Mouse (Mus musculus): ENCODE data around the gene Cracr2b. TPM values are rescaled to one million over a fixed set of nuclear protein-coding genes. Genes with fewer than 3 reads are reported as not detected.

Cracr2b gene
- polyA plus RNA-seq, 1 experiment from 2014 or later = 6.3 TPM

DNA sequence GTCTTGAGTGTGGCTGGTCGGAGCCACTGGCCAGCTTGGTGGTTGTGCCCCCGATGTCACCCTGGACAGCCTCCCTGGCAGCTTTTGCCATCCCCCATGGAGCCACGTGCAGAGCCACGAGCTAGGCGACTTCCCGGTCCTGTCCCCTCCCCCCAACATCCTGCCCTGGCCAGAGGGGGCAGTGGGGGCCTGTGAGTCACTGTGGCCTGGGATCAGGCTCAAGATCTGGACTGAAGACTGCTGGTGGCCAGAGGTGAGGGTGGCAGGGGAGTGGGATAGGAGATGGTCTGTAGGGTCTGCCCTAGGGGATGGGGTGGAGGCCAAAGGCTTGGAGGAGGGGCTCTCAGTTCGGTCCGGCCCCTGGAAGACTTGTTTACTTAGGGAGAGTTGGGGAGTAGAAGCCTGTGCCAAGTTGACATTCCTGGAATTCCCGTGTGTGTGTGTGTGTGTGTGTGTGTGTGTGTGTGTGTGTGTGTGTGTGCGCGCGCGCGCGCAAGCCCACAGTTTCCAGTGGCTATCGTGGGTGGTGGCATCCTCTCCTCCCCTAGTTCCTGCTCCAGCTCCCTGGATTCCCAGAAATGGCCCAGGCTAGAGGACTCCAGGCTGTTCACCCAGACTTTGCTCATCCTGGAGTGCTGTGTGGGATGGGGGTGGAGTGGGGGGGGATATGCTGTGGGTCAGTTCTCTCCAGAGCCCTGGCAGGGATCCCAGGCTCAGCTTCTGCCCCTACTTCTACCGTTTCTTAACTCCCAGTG is 15.5 kb downstream of the Cracr2b start:
- ATAC-seq = peak; percentile 67
- no peaks in the 10 kb centered on the region for H3K9me3 ChIP-seq (ENCODE audit: low read length)
- H3K27ac ChIP-seq (ENCODE audit: low read depth) = peak overlapping the region; percentile 96
- H3K4me1 ChIP-seq (ENCODE audit: insufficient read depth) = peaks cover 46% of the 10 kb centered on the region
- peaks cover 3% of the 10 kb centered on the region for H3K36me3 ChIP-seq (replicated peaks; ENCODE audit: insufficient read depth, low read length)
- peak overlapping the region; percentile 81 for H3K4me3 ChIP-seq (ENCODE audit: low read depth, low read length)
- H3K9ac ChIP-seq (replicated peaks) = peak overlapping the region; percentile 80
- peak; percentile 88 for DNase-seq
- no peak for TF ChIP-seq EP300 (IDR thresholded peaks at IDR 0.05; ENCODE audit: low read depth)
- TF ChIP-seq CTCF (IDR thresholded peaks at IDR 0.05; ENCODE audit: low read depth) = peak; percentile 49
- H3K27me3 ChIP-seq (ENCODE audit: insufficient read depth, low read length) = no peaks in the 10 kb centered on the region; the same call in 1 of the 2 replicates
- peak overlapping the region; percentile 92 for H3K4me2 ChIP-seq (ENCODE audit: low read depth, low read length)
- WGBS (ENCODE audit: insufficient replicate concordance) = 1% methylated on average over 16 of the region's 17 CpGs

DNA sequence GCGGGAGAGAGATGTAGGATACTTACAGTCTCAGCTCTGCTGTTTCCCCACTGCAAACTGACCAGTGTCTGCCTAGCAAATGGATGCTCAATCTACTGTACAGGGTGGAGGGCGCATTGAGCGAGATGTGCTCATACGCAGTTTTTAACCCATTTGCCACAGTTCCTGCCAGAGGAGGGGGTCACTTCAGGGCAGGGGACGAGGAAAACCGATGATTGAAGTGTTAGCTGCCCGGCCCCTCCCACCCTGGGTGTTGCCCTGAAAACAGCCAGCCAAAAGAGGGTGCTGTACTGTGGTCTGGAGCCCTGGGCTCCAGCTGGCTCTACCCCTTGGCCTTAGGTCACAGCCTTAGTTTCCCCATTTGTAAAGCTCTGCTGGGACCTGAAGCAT is 16.1 kb downstream of the Cracr2b start:
- TF ChIP-seq CTCF (IDR thresholded peaks at IDR 0.05; ENCODE audit: low read depth) (peak; percentile 44), EP300 (IDR thresholded peaks at IDR 0.05; ENCODE audit: low read depth) (no peak)
- ATAC-seq (peak; percentile 7), DNase-seq (peak; percentile 60)
- 5% methylated on average over 7 of the region's 7 CpGs for WGBS (ENCODE audit: insufficient replicate concordance)
- H3K4me3 ChIP-seq (ENCODE audit: low read depth, low read length) = peak overlapping the region; percentile 81
- H3K9ac ChIP-seq (replicated peaks) = peak overlapping the region; percentile 80
- peaks cover 5% of the 10 kb centered on the region for H3K27me3 ChIP-seq (ENCODE audit: insufficient read depth, low read length)
- no peaks in the 10 kb centered on the region; the same call in 1 of the 2 replicates for H3K36me3 ChIP-seq (replicated peaks; ENCODE audit: insufficient read depth, low read length)
- no peaks in the 10 kb centered on the region for H3K9me3 ChIP-seq (ENCODE audit: low read length)
- H3K4me1 ChIP-seq (ENCODE audit: insufficient read depth) = peaks cover 51% of the 10 kb centered on the region
- peak overlapping the region; percentile 92 for H3K4me2 ChIP-seq (ENCODE audit: low read depth, low read length)
- H3K27ac ChIP-seq (ENCODE audit: low read depth) = peak overlapping the region; percentile 96

DNA sequence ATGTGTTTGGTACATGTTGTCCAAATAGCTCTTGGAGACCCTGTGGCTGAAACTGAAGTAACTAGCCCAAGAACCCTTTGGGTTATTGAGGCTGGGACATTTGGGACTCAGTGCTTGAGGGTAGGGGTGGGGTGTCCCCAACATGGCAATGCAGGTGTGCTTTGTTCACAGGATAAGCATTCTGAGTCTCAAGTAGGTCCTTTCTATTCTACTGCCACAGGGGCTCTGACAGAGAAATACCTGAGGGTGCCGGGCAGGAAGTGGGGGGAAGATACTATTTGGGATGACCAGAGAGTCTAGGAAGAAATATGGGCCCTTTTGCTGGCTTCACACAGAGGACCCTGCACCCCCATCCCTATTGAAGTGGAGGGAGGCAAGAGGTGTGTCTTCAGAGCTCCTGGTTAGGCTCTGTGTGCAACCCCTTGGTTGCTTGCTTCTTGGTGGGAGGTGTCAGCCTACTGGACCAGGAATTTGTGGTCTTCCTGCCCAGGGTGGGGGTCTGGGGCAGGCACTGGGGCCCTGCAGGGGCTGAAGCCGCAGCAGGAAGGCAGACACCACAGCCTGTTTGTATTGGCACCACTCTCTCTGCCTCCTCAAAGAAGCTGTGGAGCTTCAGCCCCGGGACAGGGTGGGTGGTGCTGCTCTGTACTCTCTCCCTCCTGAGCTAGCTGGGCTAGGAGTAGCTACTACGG is 16.8 kb downstream of the Cracr2b start:
- no peak for ATAC-seq
- DNase-seq = no peak
- no peaks in the 10 kb centered on the region for H3K36me3 ChIP-seq (replicated peaks; ENCODE audit: insufficient read depth, low read length)
- peak overlapping the region; percentile 92 for H3K4me2 ChIP-seq (ENCODE audit: low read depth, low read length)
- H3K9me3 ChIP-seq (ENCODE audit: low read length) = no peaks in the 10 kb centered on the region
- H3K27ac ChIP-seq (ENCODE audit: low read depth) = peak overlapping the region; percentile 96
- WGBS (ENCODE audit: insufficient replicate concordance) = 17% methylated on average over 4 of the region's 4 CpGs
- TF ChIP-seq CTCF (IDR thresholded peaks at IDR 0.05; ENCODE audit: low read depth) (no peak), EP300 (IDR thresholded peaks at IDR 0.05; ENCODE audit: low read depth) (no peak)
- H3K4me1 ChIP-seq (ENCODE audit: insufficient read depth) = peaks cover 59% of the 10 kb centered on the region
- H3K9ac ChIP-seq (replicated peaks) = peak overlapping the region; percentile 80
- H3K4me3 ChIP-seq (ENCODE audit: low read depth, low read length) = no peak overlapping the region
- H3K27me3 ChIP-seq (ENCODE audit: insufficient read depth, low read length) = peaks cover 13% of the 10 kb centered on the region

- Histone ChIP-seq H3K27ac (ENCODE audit: low read depth) (peak overlapping the region; percentile 96), H3K4me1 (ENCODE audit: insufficient read depth) (peaks cover 60% of the 10 kb centered on the region), H3K9me3 (ENCODE audit: low read length) (no peaks in the 10 kb centered on the region), H3K4me3 (ENCODE audit: low read depth, low read length) (no peak overlapping the region), H3K36me3 (replicated peaks; ENCODE audit: insufficient read depth, low read length) (no peaks in the 10 kb centered on the region), H3K9ac (replicated peaks) (0 out of 2 replicates have a peak overlapping the region, but pooled peaks have one; percentile 3), H3K4me2 (ENCODE audit: low read depth, low read length) (peak overlapping the region; percentile 92), H3K27me3 (ENCODE audit: insufficient read depth, low read length) (peaks cover 18% of the 10 kb centered on the region)
- DNase-seq (no peak), ATAC-seq (no peak)
- no peak for TF ChIP-seq EP300 (IDR thresholded peaks at IDR 0.05; ENCODE audit: low read depth)
- TF ChIP-seq CTCF (IDR thresholded peaks at IDR 0.05; ENCODE audit: low read depth) = no peak
- WGBS (ENCODE audit: insufficient replicate concordance) = 28% methylated on average over 5 of the region's 5 CpGs
Observed at GRCm38 (mm10) chr7:141478270-141478748, 17.4 kb downstream of the Cracr2b start.

GRCm38 (mm10) chr7:141480842-141481497 is 20.1 kb downstream of the Cracr2b start:
- Histone ChIP-seq H3K4me1 (ENCODE audit: insufficient read depth) (peaks cover 48% of the 10 kb centered on the region), H3K27me3 (ENCODE audit: insufficient read depth, low read length) (peaks cover 18% of the 10 kb centered on the region), H3K4me3 (ENCODE audit: low read depth, low read length) (no peak overlapping the region), H3K36me3 (replicated peaks; ENCODE audit: insufficient read depth, low read length) (peaks cover 2% of the 10 kb centered on the region; the same call in 1 of the 2 replicates), H3K4me2 (ENCODE audit: low read depth, low read length) (peak overlapping the region; percentile 71), H3K9me3 (ENCODE audit: low read length) (no peaks in the 10 kb centered on the region), H3K27ac (ENCODE audit: low read depth) (no peak overlapping the region), H3K9ac (replicated peaks) (no peak overlapping the region)
- DNase-seq = peak; percentile 72
- peak; percentile 35 for ATAC-seq
- 13% methylated on average over 10 of the region's 10 CpGs for WGBS (ENCODE audit: insufficient replicate concordance)
- TF ChIP-seq EP300 (IDR thresholded peaks at IDR 0.05; ENCODE audit: low read depth) = no peak
- peak; percentile 99 for TF ChIP-seq CTCF (IDR thresholded peaks at IDR 0.05; ENCODE audit: low read depth)
